Mouse (Mus musculus) cerebellum, adult 11 months (tissue): Measurements from ENCODE around the gene Gfi1.
A peak's percentile ranks its signal among the peaks of the same experiment; 100 is the strongest.

Experiments used
- DNase-seq: peaks from one replicate; pipeline ENCODE4 v3.0.0; 2022

Gene Gfi1

GRCm38 (mm10) chr5:107722661-107723532 is 2.9 kb downstream of the Gfi1 start:
- peak; percentile 8 for DNase-seq

- no peak for DNase-seq
Measured at GRCm38 (mm10) chr5:107721638-107722011, 4.2 kb downstream of the Gfi1 start.

- DNase-seq, result no peak
Measured at GRCm38 (mm10) chr5:107720991-107721637, 4.7 kb downstream of the Gfi1 start.

GRCm38 (mm10) chr5:107720511-107720910 is 5.3 kb downstream of the Gfi1 start:
- no peak for DNase-seq

- no peak for DNase-seq
Measured at GRCm38 (mm10) chr5:107719786-107720185, 6.0 kb downstream of the Gfi1 start.

- DNase-seq, result no peak
Measured at GRCm38 (mm10) chr5:107719209-107719608, 6.6 kb downstream of the Gfi1 start.

GRCm38 (mm10) chr5:107717871-107718361 is 7.9 kb downstream of the Gfi1 start:
- DNase-seq, result no peak

- no peak for DNase-seq
Measured at GRCm38 (mm10) chr5:107711689-107712088, 14.1 kb downstream of the Gfi1 start.

- no peak for DNase-seq
Measured at GRCm38 (mm10) chr5:107708124-107708797, 17.6 kb downstream of the Gfi1 start.

GRCm38 (mm10) chr5:107706262-107706661 is 19.6 kb downstream of the Gfi1 start:
- no peak for DNase-seq

GRCm38 (mm10) chr5:107705756-107706155 is 20.1 kb downstream of the Gfi1 start:
- DNase-seq, result no peak

- no peak for DNase-seq
Measured at GRCm38 (mm10) chr5:107703207-107703763, 22.6 kb downstream of the Gfi1 start.

GRCm38 (mm10) chr5:107701658-107702057 is 24.2 kb downstream of the Gfi1 start:
- no peak for DNase-seq

- DNase-seq, result no peak
Measured at GRCm38 (mm10) chr5:107700873-107701272, 25.0 kb downstream of the Gfi1 start.

GRCm38 (mm10) chr5:107698888-107699287 is 26.9 kb downstream of the Gfi1 start:
- DNase-seq, result no peak

GRCm38 (mm10) chr5:107695019-107695418 is 30.8 kb downstream of the Gfi1 start:
- no peak for DNase-seq

- no peak for DNase-seq
Measured at GRCm38 (mm10) chr5:107688499-107688866, 37.4 kb downstream of the Gfi1 start.

- peak; percentile 14 for DNase-seq
Measured at GRCm38 (mm10) chr5:107687592-107688498, 38.0 kb downstream of the Gfi1 start.

- no peak for DNase-seq
Measured at GRCm38 (mm10) chr5:107687161-107687560, 38.7 kb downstream of the Gfi1 start.

GRCm38 (mm10) chr5:107684380-107684779 is 41.5 kb downstream of the Gfi1 start:
- no peak for DNase-seq

- no peak for DNase-seq
Measured at GRCm38 (mm10) chr5:107681300-107681699, 44.5 kb downstream of the Gfi1 start.

- DNase-seq, result no peak
Measured at GRCm38 (mm10) chr5:107678392-107678791, 47.4 kb downstream of the Gfi1 start.
